Mouse (Mus musculus): ENCODE data around the gene Tmem266. TPM values are rescaled to one million over a fixed set of nuclear protein-coding genes. Genes with fewer than 3 reads are reported as not detected.
A peak's percentile ranks its signal among the peaks of the same experiment; 100 is the strongest.

Gene Tmem266
- total and polyA plus RNA-seq, 2 experiments from 2014 or later: 4.8 to 8.9 TPM

DNA sequence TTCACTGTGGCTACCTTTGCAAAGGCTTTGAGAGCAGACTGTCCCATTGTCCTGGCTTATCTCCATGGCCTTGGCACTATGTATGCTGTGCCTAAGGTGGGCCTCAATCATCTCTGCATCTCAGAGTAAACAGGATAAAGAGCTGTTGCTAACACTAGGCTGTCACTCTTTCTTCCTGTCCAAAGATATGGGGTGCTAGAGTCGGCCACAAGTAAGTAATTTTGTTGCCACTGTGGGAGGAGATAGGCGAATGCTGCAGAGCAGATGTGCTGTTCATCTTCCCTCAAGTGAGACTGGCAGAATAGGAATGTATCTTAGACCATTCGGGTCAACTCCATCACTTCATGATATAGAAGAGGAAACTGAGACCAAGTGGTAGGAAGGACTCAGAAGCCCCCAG lies 28.0 kb downstream of the Tmem266 start:
- ATAC-seq: no peak
- 73% methylated on average over 3 of the region's 3 CpGs for WGBS
- Histone ChIP-seq H3K27ac (ENCODE audit: low read depth, low read length) (no peak overlapping the region), H3K4me2 (ENCODE audit: low read depth) (no peak overlapping the region), H3K4me1 (ENCODE audit: insufficient read depth) (no peaks in the 10 kb centered on the region), H3K9me3 (ENCODE audit: low read length) (no peaks in the 10 kb centered on the region), H3K9ac (no peak overlapping the region), H3K4me3 (ENCODE audit: low read depth, low read length) (no peak overlapping the region), H3K36me3 (ENCODE audit: insufficient read depth) (no peaks in the 10 kb centered on the region), H3K27me3 (ENCODE audit: insufficient read depth, low read length) (no peaks in the 10 kb centered on the region)
- DNase-seq: no peak
- TF ChIP-seq CTCF (IDR thresholded peaks at IDR 0.05; ENCODE audit: low read depth): no peak

DNA sequence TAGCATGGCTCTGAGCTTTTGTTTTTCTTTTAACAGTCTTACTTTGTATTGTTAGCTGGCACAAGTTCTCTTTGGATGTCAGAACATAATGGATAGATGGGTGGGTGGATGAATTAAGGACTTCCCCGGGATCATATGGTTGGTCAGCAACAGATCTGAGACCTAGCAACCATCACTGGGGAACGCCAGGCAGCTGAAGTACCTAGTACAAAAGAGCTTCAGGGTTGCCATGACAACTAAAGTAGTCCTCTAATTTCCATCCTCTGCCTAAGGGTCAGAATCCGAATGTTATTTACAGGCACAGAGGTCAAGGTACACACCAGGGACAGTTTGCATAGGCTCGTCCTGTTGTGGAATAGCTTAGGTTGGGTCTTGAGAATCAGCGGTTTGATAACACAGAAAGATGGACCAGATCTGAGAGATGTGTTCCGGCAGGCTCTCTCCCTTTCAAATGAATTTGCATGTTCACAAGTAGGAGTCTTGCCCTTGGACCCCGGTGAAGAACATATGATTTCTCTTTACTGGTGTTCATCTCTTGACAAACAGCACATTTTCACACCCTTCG lies 28.6 kb downstream of the Tmem266 start:
- Histone ChIP-seq H3K4me3 (ENCODE audit: low read depth, low read length) (no peak overlapping the region), H3K4me2 (ENCODE audit: low read depth) (no peak overlapping the region), H3K9ac (no peak overlapping the region), H3K36me3 (ENCODE audit: insufficient read depth) (no peaks in the 10 kb centered on the region), H3K4me1 (ENCODE audit: insufficient read depth) (no peaks in the 10 kb centered on the region), H3K27ac (ENCODE audit: low read depth, low read length) (no peak overlapping the region), H3K27me3 (ENCODE audit: insufficient read depth, low read length) (no peaks in the 10 kb centered on the region), H3K9me3 (ENCODE audit: low read length) (no peaks in the 10 kb centered on the region)
- WGBS: 32% methylated on average over 8 of the region's 8 CpGs
- DNase-seq (peak; percentile 35), ATAC-seq (peak; percentile 74)
- no peak for TF ChIP-seq CTCF (IDR thresholded peaks at IDR 0.05; ENCODE audit: low read depth)

GRCm38 (mm10) chr9:55357164-55357563 lies 30.5 kb downstream of the Tmem266 start:
- Histone ChIP-seq H3K36me3 (ENCODE audit: insufficient read depth) (no peaks in the 10 kb centered on the region), H3K4me1 (ENCODE audit: insufficient read depth) (no peaks in the 10 kb centered on the region), H3K27ac (ENCODE audit: low read depth, low read length) (no peak overlapping the region), H3K9ac (no peak overlapping the region), H3K27me3 (ENCODE audit: insufficient read depth, low read length) (no peaks in the 10 kb centered on the region), H3K4me2 (ENCODE audit: low read depth) (no peak overlapping the region), H3K9me3 (ENCODE audit: low read length) (no peaks in the 10 kb centered on the region), H3K4me3 (ENCODE audit: low read depth, low read length) (no peak overlapping the region)
- TF ChIP-seq CTCF (IDR thresholded peaks at IDR 0.05; ENCODE audit: low read depth): no peak
- WGBS: 71% methylated on average over 1 of the region's 1 CpGs
- ATAC-seq (0 out of 2 replicates have a peak, but pooled peaks have one; percentile 43), DNase-seq (peak; percentile 41)

GRCm38 (mm10) chr9:55360372-55360771 lies 33.7 kb downstream of the Tmem266 start:
- DNase-seq (no peak), ATAC-seq (no peak)
- Histone ChIP-seq H3K4me2 (ENCODE audit: low read depth) (no peak overlapping the region), H3K9me3 (ENCODE audit: low read length) (no peaks in the 10 kb centered on the region), H3K27ac (ENCODE audit: low read depth, low read length) (no peak overlapping the region), H3K4me3 (ENCODE audit: low read depth, low read length) (no peak overlapping the region), H3K4me1 (ENCODE audit: insufficient read depth) (no peaks in the 10 kb centered on the region), H3K36me3 (ENCODE audit: insufficient read depth) (no peaks in the 10 kb centered on the region), H3K27me3 (ENCODE audit: insufficient read depth, low read length) (no peaks in the 10 kb centered on the region), H3K9ac (no peak overlapping the region)
- TF ChIP-seq CTCF (IDR thresholded peaks at IDR 0.05; ENCODE audit: low read depth): no peak
- 72% methylated on average over 3 of the region's 3 CpGs for WGBS

DNA sequence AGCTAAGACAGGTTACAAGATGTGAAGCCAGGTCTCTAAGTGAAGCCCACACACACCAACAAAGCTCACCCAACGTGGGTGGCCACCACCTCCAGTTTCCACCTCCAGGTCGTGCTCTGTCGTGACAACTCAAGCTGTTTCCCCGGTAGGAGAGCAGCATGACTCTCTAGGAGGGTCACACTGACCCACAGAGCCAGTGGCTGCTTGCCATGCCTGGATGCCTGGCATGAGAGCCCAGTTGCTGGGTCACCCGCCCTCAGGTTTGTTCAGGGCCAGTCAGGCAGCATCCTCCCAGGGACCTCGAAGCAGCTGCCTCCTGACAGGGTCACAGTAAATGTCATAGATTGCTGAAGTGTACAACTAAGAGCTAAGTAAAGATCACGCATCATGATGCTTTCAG lies 34.1 kb downstream of the Tmem266 start:
- Histone ChIP-seq H3K4me1 (ENCODE audit: insufficient read depth) (no peaks in the 10 kb centered on the region), H3K9ac (no peak overlapping the region), H3K4me3 (ENCODE audit: low read depth, low read length) (no peak overlapping the region), H3K4me2 (ENCODE audit: low read depth) (no peak overlapping the region), H3K9me3 (ENCODE audit: low read length) (no peaks in the 10 kb centered on the region), H3K36me3 (ENCODE audit: insufficient read depth) (no peaks in the 10 kb centered on the region), H3K27ac (ENCODE audit: low read depth, low read length) (no peak overlapping the region), H3K27me3 (ENCODE audit: insufficient read depth, low read length) (no peaks in the 10 kb centered on the region)
- ATAC-seq (no peak), DNase-seq (no peak)
- TF ChIP-seq CTCF (IDR thresholded peaks at IDR 0.05; ENCODE audit: low read depth): no peak
- WGBS: 66% methylated on average over 7 of the region's 7 CpGs

DNA sequence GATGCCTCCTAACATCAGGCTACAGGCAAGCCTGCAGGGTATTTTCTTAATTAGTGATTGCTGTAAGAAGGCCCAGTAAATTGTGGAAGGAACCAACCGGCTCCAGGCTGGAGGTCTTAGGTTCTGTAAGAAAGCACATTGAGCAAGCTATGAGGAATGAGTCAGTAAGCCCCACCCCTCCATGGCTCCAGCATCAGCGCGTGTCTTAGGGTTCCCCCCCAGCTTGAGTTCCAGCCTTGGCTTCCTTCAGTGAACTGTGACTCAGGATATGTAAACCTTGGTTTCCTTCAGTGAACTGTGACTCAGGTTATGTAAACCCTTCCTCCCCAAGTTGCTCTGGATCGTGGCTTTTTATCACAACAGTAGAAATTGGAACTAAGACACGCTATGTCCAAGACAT lies 35.3 kb downstream of the Tmem266 start:
- DNase-seq: no peak
- WGBS: 85% methylated on average over 5 of the region's 5 CpGs
- Histone ChIP-seq H3K4me2 (ENCODE audit: low read depth) (no peak overlapping the region), H3K27me3 (ENCODE audit: insufficient read depth, low read length) (no peaks in the 10 kb centered on the region), H3K4me1 (ENCODE audit: insufficient read depth) (no peaks in the 10 kb centered on the region), H3K4me3 (ENCODE audit: low read depth, low read length) (no peak overlapping the region), H3K27ac (ENCODE audit: low read depth, low read length) (no peak overlapping the region), H3K9me3 (ENCODE audit: low read length) (no peaks in the 10 kb centered on the region), H3K9ac (no peak overlapping the region), H3K36me3 (ENCODE audit: insufficient read depth) (no peaks in the 10 kb centered on the region)
- no peak for TF ChIP-seq CTCF (IDR thresholded peaks at IDR 0.05; ENCODE audit: low read depth)
- ATAC-seq: no peak

DNA sequence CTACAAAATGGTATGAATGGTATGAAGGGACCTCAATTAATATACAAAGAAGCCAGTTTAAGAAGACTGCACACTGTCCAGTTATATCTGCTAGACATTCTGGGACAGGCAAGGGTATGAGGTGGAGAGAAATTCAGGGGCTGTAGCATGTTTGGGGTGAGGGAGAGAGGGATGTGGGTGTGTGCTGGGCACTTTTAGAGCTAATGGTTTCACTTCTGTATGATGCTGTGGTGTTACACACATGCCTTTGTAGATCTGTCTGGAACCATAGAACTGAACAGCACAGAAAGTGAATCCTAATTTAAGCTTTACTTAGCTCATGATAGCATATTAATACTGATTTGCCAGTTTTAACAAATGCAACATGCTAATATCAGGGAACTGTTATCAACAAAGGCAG lies 37.0 kb downstream of the Tmem266 start:
- H3K4me3 ChIP-seq (ENCODE audit: low read depth, low read length): no peak overlapping the region
- H3K27ac ChIP-seq (ENCODE audit: low read depth, low read length): no peak overlapping the region
- no peaks in the 10 kb centered on the region for H3K9me3 ChIP-seq (ENCODE audit: low read length)
- TF ChIP-seq CTCF (IDR thresholded peaks at IDR 0.05; ENCODE audit: low read depth): no peak
- no peaks in the 10 kb centered on the region for H3K4me1 ChIP-seq (ENCODE audit: insufficient read depth)
- no peak for DNase-seq
- H3K9ac ChIP-seq: no peak overlapping the region
- no peaks in the 10 kb centered on the region for H3K27me3 ChIP-seq (ENCODE audit: insufficient read depth, low read length)
- ATAC-seq: no peak
- no peaks in the 10 kb centered on the region for H3K36me3 ChIP-seq (ENCODE audit: insufficient read depth)
- H3K4me2 ChIP-seq (ENCODE audit: low read depth): no peak overlapping the region
